Mouse (Mus musculus) NIH3T3 (cell line): ENCODE data around the gene Pxn.
A peak's percentile ranks its signal among the peaks of the same experiment; 100 is the strongest.
"Not testable (repeated sequence)": the region's sequence is repeated elsewhere in the genome, so short reads cannot be mapped to it uniquely, and the experiment has no call there.

Experiments used
- DNase-seq: peaks from one replicate; pipeline ENCODE4 v3.0.0-alpha.2; 2012; ENCODE audit warnings: low read depth

The Pxn gene

GRCm38 (mm10) chr5:115509321-115509761 is 2.9 kb downstream of the Pxn start:
- peak; percentile 30 for DNase-seq

- DNase-seq: peak; percentile 42
These were observed 3.6 kb downstream of the Pxn start for GRCm38 (mm10) chr5:115509790-115510689.

DNA sequence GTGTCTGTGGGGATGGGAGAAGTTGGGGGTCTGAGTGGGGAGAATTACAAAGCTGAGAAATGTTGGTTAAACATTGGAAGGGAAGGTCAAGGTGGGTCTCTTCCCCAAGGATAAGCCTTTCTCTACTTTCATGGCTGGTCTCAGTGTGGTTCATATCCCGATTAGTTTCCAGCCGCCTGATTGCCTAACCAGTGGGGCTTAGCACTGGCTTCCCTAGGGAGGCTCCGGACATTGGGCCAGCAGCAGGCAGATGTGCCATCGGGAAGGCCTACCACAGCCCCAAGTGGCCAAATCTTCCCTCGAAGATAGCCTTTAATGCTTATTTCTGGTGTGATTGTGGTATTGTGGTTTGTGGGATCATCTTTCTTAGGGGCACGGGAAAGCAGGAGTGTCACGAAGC is 5.9 kb downstream of the Pxn start:
- no peak for DNase-seq

DNA sequence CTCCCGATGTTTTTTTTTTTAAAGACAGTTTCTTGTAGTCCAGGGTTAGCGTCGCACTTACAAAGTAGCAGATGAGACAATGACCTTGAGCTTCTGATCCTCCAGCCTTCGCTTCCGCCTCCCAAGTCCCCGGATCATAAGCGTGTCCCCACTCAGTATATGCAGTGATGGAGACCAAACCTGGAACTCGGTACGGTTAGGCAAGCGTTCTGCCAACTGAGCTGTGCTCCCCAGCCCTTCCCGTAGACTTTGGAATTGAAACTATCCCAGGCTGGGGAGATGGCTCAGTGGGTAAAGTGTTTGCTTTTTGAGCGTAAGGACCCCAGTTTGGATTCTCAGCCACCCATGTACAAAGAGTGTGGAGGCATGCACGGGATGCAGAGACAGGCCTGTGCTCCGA is 6.8 kb downstream of the Pxn start:
- DNase-seq: no peak

GRCm38 (mm10) chr5:115513721-115514120 is 7.2 kb downstream of the Pxn start:
- no peak for DNase-seq

GRCm38 (mm10) chr5:115514346-115514745 is 7.9 kb downstream of the Pxn start:
- DNase-seq: no peak

DNA sequence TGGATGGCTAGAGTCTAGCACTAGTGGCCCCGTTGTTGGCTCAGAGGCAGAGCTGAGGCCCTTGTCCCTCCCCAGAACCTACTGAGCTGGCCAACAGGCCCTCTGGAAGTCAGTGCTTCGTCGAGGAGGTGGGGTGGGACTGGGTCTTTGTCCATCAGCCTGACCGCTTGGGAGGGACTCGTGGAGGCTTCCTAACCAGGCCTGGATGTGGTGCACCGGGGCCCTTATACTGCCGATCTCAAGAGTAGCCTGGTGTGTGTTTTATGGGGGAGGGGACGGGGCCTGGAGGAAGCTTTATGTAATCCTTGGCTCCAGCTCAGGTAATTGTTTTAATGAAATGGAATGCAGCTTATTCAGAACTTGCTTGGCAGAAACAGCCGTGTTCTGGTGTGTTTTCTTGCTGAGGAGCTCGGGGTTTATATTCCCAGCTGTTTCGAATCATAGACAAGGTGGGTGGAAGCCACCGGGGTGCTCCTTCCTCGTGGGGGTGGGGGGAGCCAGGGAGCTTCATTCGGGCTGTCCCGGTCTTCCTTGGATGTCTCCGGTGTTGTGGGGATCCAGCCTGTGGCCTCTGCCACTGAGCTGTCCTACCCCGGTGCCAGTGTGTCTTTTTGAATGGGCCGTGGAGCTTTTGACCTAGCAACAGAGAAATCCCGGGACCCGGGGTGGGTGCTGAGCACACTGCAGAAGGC is 8.6 kb downstream of the Pxn start:
- peak; percentile 92 for DNase-seq

DNA sequence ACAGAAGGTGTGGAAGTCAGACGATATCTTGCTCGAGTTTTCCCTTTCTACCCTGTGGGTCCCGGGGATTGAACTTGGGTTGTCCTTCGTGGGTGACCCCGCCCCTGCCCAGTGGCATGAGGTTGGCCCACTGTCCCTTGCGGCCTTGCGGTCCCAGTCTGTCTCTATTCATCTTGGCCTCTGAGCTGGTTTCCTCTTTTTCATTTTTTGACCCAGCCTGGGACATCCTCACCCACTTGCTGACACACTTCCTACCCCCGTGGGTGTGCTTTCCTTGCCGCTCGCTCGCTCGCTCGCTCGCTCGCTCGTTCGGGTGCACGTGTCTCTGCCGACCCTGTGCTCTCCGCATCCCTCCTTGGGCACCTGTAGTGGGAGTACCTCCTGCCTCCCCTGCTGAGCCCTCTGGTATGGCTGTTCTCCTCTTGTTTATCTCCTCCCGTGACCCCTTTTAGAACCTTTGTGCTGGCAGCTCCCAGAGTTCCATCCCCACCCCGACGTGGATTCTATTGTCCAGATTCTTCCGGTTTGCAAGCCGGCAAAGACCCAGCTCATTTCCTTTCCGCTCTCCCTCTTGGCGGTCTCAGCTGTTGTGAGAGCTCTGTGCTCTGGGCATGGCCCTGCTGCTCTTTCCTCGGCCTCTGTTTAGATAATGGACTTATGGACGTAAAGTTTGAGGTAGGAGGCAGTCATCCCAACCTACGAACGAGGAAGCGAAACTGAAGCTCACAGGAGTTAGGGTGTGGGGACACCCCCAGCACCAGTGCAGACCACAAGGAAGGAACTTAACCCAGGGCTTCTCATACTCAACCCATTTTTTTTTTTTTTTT is 9.8 kb downstream of the Pxn start:
- no peak for DNase-seq

- DNase-seq: no peak
These were observed 10.4 kb downstream of the Pxn start for GRCm38 (mm10) chr5:115516908-115517307.

DNA sequence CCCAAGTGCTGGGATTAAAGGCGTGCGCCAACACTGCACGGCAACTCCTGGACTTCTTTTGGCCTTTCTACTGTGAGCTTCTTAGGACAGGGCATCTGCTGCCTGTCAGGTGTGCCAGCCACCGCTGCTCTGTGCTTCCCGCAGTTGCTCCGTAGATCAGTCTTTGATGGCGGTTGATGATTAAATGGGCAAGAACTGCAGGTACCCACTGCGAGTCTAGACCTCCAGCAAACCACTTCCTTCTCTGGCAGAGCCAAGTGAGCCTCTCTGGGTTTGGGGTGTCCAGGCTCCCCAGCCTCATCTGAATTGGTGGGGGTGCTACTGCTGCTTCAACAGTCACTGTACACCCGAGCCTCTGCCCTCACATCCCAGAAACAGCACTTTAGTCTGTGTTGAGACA is 11.0 kb downstream of the Pxn start:
- DNase-seq: no peak

- DNase-seq: not testable (repeated sequence)
These were observed 11.7 kb downstream of the Pxn start for GRCm38 (mm10) chr5:115518214-115518613.

DNA sequence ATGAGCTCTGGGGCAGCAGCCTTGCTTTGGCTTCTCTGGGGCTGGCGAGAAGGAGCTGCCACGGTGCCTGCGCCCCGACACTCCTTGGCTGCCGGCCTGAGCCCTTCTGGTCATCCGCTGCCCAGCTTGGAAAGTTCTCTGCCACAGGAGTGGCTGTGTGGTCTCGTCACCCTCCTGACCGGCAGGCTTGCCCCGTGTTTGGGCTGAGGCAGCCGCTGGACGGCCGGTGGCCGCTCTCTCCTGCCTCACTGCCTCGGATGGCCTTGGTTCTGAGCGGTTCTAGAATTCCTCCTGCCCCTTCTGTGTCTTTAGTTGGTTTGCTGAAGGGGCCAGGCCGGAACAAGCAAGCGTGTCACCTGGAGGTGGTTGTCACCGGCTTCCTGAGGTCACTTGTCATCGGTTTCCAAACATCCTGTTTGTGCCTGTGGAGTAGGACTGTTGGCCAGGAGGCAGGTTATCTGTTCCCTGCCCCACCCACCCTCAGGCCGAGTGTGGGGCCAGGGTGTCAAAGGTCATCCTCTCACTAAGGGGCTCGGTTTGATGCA is 13.9 kb downstream of the Pxn start:
- DNase-seq: no peak

DNA sequence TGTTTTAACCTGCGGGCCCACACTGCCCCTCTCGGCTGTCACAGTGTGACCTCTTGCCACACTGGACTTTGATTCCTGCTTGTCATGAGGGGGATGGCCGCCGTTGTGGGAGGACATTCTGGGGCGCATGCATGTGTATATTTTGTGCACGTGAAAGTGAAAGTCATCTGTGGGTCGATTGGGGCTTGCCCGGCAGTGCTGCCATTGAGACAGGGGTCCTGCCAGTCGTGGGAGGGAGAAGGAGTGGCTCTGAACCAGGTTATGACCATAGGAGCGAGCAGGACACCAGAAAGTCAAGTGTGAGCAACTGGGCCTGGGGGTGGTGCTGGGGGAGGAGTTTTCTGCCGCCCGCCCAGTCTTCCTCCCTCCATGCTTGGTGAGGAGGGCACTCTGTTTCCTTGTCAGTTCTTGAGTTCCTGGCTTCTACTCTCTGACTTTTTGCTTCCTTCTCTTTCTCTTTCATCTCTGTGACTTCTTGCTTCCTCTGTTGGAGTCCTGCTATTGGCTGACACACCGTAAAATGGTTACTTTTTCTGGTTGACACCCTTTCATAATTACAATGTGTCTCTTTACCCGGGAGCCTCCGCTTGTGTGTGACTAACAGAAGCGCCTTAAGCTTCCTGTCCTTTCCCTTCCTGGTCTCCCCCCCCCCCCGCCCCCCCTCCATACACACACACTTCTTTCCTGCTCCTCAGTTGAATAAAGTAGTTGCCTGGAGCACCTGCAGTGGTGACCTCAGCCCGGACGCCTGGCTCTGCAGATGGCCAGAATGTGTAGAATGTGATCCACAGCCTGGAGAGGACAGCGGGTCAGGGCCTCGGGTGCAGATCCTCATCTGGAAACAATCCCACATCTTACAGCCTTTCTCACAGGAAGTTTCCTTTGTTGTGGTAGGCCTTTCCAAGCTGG is 15.3 kb downstream of the Pxn start:
- DNase-seq: peak; percentile 47

- no peak for DNase-seq
These were observed 16.1 kb downstream of the Pxn start for GRCm38 (mm10) chr5:115522531-115522930.

DNA sequence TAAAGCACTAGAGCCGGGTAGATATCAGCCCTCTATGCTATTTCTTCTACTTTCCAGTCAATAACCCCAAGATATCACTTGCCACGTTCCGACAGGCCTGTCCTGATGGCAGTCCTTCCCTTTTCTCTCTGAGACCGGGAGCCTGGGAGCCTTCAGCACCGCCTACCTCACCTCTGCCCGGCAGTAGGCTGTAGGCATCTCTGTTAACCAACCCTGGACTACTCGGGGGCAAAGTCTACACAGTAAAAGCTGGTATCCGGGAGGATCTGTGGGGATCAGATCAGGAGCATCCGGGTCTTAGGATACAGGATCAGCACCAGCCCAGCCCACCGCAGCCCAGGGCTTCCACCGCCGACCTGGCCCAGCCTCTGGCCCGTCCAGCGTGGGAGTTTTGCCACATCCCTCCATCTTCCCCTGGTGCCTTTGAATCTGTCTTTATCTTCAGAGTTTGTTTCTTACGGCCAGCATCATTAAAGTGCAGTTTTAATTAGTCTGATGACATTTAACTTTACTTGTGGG is 16.6 kb downstream of the Pxn start:
- DNase-seq: no peak

DNA sequence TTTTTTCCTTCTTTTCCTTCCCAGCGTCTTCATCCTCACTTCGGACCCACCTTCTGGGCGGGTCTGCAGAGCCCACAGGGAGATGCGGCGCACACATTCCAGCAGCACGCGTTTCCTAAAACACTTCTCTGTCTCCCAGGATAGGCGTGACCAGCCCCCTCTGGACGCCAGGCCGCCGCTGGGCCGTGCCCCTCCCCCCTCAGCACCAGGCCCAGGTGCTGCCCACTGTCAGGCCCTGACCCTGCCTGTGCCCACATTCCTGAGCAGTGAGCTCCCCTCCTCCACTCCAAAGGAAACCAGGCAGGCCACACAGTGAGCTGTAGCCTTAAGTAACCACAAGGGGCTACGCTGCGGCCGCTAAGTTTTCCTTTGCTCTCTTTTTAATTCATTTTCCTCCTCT is 17.5 kb downstream of the Pxn start:
- DNase-seq: peak; percentile 41

DNA sequence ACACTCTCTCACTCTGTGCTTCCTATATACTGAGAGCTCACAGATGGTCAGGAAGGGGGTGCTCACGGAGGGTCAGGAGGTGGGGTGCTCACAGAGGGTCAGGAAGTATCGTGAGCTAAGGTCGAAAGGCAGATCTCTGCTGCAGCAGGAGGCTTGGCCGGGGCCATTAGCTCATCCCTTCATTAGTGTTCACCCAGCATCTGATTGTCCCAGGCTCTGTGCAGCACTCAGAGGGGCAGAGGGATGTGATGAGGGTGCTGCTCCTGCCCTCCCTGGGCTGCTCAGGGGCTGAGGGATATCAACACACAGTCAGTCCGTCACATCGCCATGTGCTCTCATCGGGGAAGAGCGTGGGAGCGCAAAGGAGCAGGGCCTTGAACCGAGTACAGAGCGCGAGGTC is 18.0 kb downstream of the Pxn start:
- no peak for DNase-seq

- no peak for DNase-seq
These were observed 18.9 kb downstream of the Pxn start for GRCm38 (mm10) chr5:115525416-115525815.

GRCm38 (mm10) chr5:115525943-115526342 is 19.5 kb downstream of the Pxn start:
- no peak for DNase-seq

GRCm38 (mm10) chr5:115526456-115527202 is 20.2 kb downstream of the Pxn start:
- DNase-seq: no peak
